Mouse (Mus musculus): ENCODE results near the gene Tdrd7. TPM values are rescaled to one million over a fixed set of nuclear protein-coding genes. Genes with fewer than 3 reads are reported as not detected.

Tdrd7 gene
- polyA plus RNA-seq, 1 experiment = not detected

GRCm38 (mm10) chr4:45951830-45952229 lies 13.3 kb upstream of the Tdrd7 start:
- Histone ChIP-seq H3K4me1 (ENCODE audit: control insufficient read depth, insufficient read depth, low read length) (peaks cover 7% of the 10 kb centered on the region; the same call in 1 of the 2 replicates), H3K4me3 (ENCODE audit: insufficient read depth, low read depth, low read length) (no peak overlapping the region), H3K27ac (ENCODE audit: insufficient read depth, low read depth, low read length) (no peak overlapping the region)
- 93% methylated on average over 16 of the region's 18 CpGs for WGBS
- TF ChIP-seq POLR2A (IDR thresholded peaks at IDR 0.05; ENCODE audit: insufficient read depth, low read depth, low read length) (no peak), CTCF (IDR thresholded peaks at IDR 0.05; ENCODE audit: insufficient read depth, low read depth, low read length) (no peak)

- Histone ChIP-seq H3K4me1 (ENCODE audit: control insufficient read depth, insufficient read depth, low read length) (peaks cover 3% of the 10 kb centered on the region; the same call in 1 of the 2 replicates), H3K27ac (ENCODE audit: insufficient read depth, low read depth, low read length) (no peak overlapping the region), H3K4me3 (ENCODE audit: insufficient read depth, low read depth, low read length) (no peak overlapping the region)
- WGBS = 90% methylated on average over 23 of the region's 23 CpGs
- TF ChIP-seq POLR2A (IDR thresholded peaks at IDR 0.05; ENCODE audit: insufficient read depth, low read depth, low read length) (no peak), CTCF (IDR thresholded peaks at IDR 0.05; ENCODE audit: insufficient read depth, low read depth, low read length) (no peak)
Observed at GRCm38 (mm10) chr4:45953025-45953919, 11.9 kb upstream of the Tdrd7 start.

GRCm38 (mm10) chr4:45955235-45955634 lies 9.9 kb upstream of the Tdrd7 start:
- H3K4me1 ChIP-seq (ENCODE audit: control insufficient read depth, insufficient read depth, low read length) = no peaks in the 10 kb centered on the region
- no peak overlapping the region for H3K4me3 ChIP-seq (ENCODE audit: insufficient read depth, low read depth, low read length)
- WGBS = 87% methylated on average over 4 of the region's 4 CpGs
- TF ChIP-seq POLR2A (IDR thresholded peaks at IDR 0.05; ENCODE audit: insufficient read depth, low read depth, low read length) = no peak
- TF ChIP-seq CTCF (IDR thresholded peaks at IDR 0.05; ENCODE audit: insufficient read depth, low read depth, low read length) = no peak
- H3K27ac ChIP-seq (ENCODE audit: insufficient read depth, low read depth, low read length) = no peak overlapping the region

DNA sequence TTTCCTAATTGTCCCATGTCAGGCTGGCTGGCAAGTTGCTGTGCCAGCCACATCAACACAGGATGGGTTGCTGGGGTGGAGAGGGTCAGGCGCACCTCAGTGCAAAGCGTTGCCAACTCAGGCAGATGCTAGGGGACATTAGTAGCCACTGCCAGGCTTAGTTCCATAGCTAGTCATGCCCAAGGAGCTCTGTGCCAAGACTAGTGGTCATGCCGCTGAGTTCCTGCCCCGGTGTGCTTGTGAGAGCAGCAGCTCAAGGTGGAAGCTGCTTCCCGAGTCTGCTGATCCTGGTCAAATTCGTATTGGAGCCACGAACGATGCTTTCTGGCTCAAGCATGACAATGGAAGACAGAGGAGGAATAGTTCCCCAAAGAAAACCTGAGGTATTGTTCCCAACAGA lies 9.0 kb upstream of the Tdrd7 start:
- TF ChIP-seq CTCF (IDR thresholded peaks at IDR 0.05; ENCODE audit: insufficient read depth, low read depth, low read length) = no peak
- no peak for TF ChIP-seq POLR2A (IDR thresholded peaks at IDR 0.05; ENCODE audit: insufficient read depth, low read depth, low read length)
- no peak overlapping the region for H3K4me3 ChIP-seq (ENCODE audit: insufficient read depth, low read depth, low read length)
- H3K4me1 ChIP-seq (ENCODE audit: control insufficient read depth, insufficient read depth, low read length) = no peaks in the 10 kb centered on the region
- WGBS = 96% methylated on average over 8 of the region's 8 CpGs
- H3K27ac ChIP-seq (ENCODE audit: insufficient read depth, low read depth, low read length) = no peak overlapping the region

DNA sequence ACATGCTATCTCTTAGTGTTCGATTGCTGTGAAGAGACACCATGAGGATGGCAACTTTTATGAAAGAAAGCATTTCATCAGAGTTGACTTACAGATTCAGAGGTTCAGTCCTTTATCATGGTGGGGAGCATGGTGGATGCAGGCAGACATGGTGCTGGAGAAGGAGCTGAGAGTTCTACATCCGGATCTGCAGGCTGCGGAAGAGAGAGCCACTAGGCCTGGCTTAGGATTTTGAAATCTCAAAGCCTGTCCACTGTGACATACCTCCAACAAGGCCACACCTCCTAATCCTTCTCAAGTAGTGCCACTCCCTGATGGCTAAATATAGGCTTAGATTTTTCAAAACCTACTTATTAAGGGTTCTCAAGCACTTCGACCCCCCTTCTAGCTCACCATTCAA lies 8.4 kb upstream of the Tdrd7 start:
- Histone ChIP-seq H3K4me3 (ENCODE audit: insufficient read depth, low read depth, low read length) (no peak overlapping the region), H3K4me1 (ENCODE audit: control insufficient read depth, insufficient read depth, low read length) (no peaks in the 10 kb centered on the region), H3K27ac (ENCODE audit: insufficient read depth, low read depth, low read length) (no peak overlapping the region)
- TF ChIP-seq CTCF (IDR thresholded peaks at IDR 0.05; ENCODE audit: insufficient read depth, low read depth, low read length) (no peak), POLR2A (IDR thresholded peaks at IDR 0.05; ENCODE audit: insufficient read depth, low read depth, low read length) (no peak)
- 92% methylated on average over 4 of the region's 4 CpGs for WGBS

DNA sequence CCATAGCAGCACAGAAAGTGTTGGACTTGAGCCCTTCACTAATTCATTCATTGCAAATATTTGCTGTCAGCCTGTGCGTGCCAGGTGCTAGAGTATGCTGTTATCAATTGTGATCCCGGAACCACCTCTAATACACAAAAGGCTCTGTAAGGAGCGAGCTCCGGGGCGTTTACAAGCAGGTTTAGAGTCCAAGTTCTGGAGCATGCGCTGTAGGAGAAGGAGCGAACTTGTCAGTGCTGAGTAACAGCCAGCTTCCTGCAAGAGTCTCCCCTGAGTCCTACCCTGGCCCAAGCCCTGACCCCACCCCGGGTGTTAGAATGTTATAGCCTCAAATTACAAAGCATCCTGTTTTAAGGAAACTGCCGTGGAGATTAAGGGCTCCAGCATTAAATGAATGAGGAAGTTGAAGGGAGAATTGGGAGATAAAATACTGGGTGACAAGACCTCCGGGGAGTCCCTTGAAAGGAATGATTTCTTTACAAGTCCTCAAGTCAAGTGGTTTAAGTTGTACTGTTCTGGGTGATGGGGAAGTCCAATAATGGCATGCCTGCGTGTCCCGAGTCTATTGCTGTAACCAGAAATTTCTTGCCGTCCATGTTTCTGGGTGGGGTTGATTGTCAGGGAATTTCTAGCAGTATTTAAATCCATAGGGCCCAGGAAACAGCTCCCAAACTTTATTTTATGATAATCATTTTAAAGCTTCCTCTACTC lies 758 bp downstream of the Tdrd7 start:
- H3K4me1 ChIP-seq (ENCODE audit: control insufficient read depth, insufficient read depth, low read length) = peaks cover 2% of the 10 kb centered on the region; the same call in 1 of the 2 replicates
- WGBS = 54% methylated on average over 13 of the region's 13 CpGs
- H3K27ac ChIP-seq (ENCODE audit: insufficient read depth, low read depth, low read length) = no peak overlapping the region
- H3K4me3 ChIP-seq (ENCODE audit: insufficient read depth, low read depth, low read length) = no peak overlapping the region
- TF ChIP-seq CTCF (IDR thresholded peaks at IDR 0.05; ENCODE audit: insufficient read depth, low read depth, low read length) = no peak
- TF ChIP-seq POLR2A (IDR thresholded peaks at IDR 0.05; ENCODE audit: insufficient read depth, low read depth, low read length) = no peak

- Histone ChIP-seq H3K4me3 (ENCODE audit: insufficient read depth, low read depth, low read length) (no peak overlapping the region), H3K4me1 (ENCODE audit: control insufficient read depth, insufficient read depth, low read length) (peaks cover 2% of the 10 kb centered on the region; the same call in 1 of the 2 replicates), H3K27ac (ENCODE audit: insufficient read depth, low read depth, low read length) (no peak overlapping the region)
- TF ChIP-seq POLR2A (IDR thresholded peaks at IDR 0.05; ENCODE audit: insufficient read depth, low read depth, low read length) = no peak
- TF ChIP-seq CTCF (IDR thresholded peaks at IDR 0.05; ENCODE audit: insufficient read depth, low read depth, low read length) = no peak
- WGBS = 44% methylated on average over 6 of the region's 6 CpGs
Observed at GRCm38 (mm10) chr4:45966716-45967115, 1.6 kb downstream of the Tdrd7 start.

DNA sequence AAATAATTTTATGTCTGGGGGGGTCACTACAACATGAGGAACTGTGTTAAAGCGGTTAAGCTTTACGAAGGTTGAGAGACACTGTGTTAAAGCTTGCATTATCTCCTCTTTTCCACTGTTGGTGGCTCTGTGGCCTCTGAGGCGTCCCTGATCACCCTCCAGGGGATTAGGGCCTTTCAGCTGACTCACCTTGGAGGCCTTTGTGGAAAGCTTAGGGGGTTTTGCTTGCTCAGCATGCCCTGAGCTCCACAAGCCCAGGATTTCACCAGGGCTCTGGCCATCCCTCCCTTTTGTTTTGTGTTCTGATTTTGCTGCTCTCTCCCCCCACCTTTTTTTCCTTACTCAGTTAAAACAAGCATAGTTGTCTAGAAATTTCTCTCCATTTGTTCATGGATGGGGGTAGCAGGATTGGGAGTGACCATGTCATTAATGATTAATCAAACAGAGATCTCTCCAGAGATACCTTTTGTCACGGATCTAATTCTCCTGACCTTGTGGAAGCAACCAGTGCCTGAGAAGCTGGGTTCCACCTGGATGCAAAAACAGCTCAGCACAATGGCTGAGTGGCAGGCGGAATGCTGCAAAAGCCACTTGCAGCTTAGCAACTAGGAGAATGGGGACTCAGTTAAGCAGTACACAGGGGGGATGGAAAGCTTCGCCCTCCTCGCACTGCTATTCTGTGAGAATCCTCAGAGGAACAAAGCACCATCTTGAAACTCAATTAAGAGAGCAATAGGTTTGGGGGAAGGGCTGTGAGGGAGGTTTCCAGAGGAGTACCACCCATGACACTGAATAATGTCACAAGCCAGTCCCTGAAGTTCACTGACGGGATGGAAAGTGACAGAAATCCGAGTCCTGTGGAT lies 2.6 kb downstream of the Tdrd7 start:
- 58% methylated on average over 9 of the region's 9 CpGs for WGBS
- TF ChIP-seq CTCF (IDR thresholded peaks at IDR 0.05; ENCODE audit: insufficient read depth, low read depth, low read length) = no peak
- no peak for TF ChIP-seq POLR2A (IDR thresholded peaks at IDR 0.05; ENCODE audit: insufficient read depth, low read depth, low read length)
- Histone ChIP-seq H3K4me3 (ENCODE audit: insufficient read depth, low read depth, low read length) (no peak overlapping the region), H3K4me1 (ENCODE audit: control insufficient read depth, insufficient read depth, low read length) (peaks cover 2% of the 10 kb centered on the region; the same call in 1 of the 2 replicates), H3K27ac (ENCODE audit: insufficient read depth, low read depth, low read length) (no peak overlapping the region)

All from olfactory bulb, adult 2 months (tissue).